Mouse (Mus musculus): Measurements from ENCODE around the gene Foxp1.

GRCm38 (mm10) chr6:99096105-99096775 lies 426.3 kb downstream of the Foxp1 start:
- no peak for TF ChIP-seq CTCF (IDR thresholded peaks at IDR 0.05; ENCODE audit: borderline replicate concordance, extremely low read depth, insufficient read depth, insufficient read length)
- TF ChIP-seq POLR2A (IDR thresholded peaks at IDR 0.05; ENCODE audit: borderline replicate concordance, extremely low read depth, insufficient read depth, insufficient read length, poor library complexity, severe bottlenecking) = no peak

Measured in brain, embryonic 14.5 days (tissue).